Mouse (Mus musculus): Measurements from ENCODE around the gene Hoxd11.

DNA sequence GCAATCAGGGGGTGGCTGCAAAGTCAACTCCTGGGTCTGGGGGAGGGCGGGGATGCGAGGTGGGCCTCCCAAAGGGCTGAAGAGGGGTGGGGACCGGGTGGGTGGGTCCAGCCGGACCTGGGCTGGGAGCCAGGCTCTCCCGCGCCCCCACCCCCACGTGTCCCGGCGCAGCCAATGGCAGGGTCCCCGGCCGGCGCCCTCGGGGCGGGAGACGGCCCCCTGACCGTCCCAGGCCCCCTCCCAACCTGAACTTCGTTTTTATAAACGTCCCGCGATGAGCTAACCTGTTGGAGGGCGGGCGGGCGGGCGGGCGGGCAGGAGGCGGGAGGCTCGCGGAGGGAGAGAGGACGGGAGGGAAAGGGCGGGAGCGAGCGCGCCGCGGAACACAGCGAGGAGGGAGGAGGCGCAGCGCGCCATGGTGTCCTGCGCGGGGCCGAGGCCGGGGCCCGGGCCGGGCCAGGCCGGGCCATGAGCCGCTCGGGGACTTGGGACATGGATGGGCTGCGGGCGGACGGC lies 11.5 kb upstream of the Hoxd11 start, which contains the start of gene Hoxd13:
- TF ChIP-seq POLR2A (IDR thresholded peaks at IDR 0.05; ENCODE audit: insufficient read depth, low read depth, low read length) (no peak), CTCF (IDR thresholded peaks at IDR 0.05; ENCODE audit: insufficient read depth, low read depth, low read length) (no peak)
